9 mouse cellular contexts compared by ENCODE assay signal in the genomic region with DNA sequence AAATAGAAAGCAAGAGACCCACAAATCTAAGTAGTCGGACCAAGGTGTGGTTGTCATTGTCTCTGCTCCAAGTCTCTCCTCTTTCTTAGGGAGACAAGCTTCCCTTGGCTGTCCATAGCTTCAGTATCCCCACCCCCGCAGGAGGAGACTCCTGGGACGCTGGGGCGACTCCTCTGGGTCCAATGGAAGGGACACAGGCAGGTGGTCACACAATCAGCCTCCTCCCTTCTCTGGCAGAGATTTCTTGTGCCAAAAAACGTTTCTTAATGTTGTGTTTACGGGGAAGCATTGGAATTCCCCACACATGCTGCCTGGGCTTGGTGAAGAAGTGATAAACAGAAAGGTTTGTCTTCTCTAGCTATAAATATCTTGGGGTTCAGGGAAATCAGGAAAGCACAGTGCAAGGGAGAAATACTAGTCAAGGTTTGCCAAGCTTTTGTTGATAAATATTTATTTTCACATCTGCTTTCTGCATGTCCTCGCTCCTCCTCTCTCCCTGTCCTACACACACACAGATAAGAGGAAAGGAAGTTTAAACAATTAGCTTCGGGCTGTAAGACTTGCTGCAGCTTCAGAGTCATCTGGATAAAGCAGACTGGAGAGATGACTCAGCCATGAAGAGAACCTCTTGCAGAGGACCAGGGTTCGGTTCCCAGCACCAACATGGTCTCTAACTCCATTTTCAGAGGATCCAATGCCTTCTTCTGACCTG. TPM values are rescaled to one million over a fixed set of nuclear protein-coding genes. Genes with fewer than 3 reads are reported as not detected.
DNase-seq lines count a peak whose midpoint lies in the region; ATAC-seq and TF ChIP-seq lines count a peak whose summit lies in the region.
"Had no signal": no experiment of that assay in that cellular context is flagged by ENCODE, and none has a peak within 500 bp of the region (broad histone marks: within the 10 kb centered on the region; RNA-seq: fewer than 3 reads in every experiment).

No protein-coding gene starts in this region.

- peak; percentile 41 for ATAC-seq in forebrain, embryonic 16.5 days
- peak; percentile 33; the same call in 1 of the 2 replicates for ATAC-seq in hindbrain, postnatal 0 days
- no peak for ATAC-seq in erythroid progenitor cell, adult 5-6 weeks (replicated peaks; ENCODE audit: low FRiP score, poor library complexity, severe bottlenecking)

- H3K9ac ChIP-seq in forebrain, embryonic 16.5 days (replicated peaks; ENCODE audit: low read depth, low read length), result no peak overlapping the region
- 0 out of 2 replicates have a peak overlapping the region, but pooled peaks have one; percentile 9 for H3K9ac ChIP-seq in hindbrain, postnatal 0 days (replicated peaks; ENCODE audit: low read length)

- H3K4me1 ChIP-seq in forebrain, embryonic 16.5 days (replicated peaks; ENCODE audit: control insufficient read depth, insufficient read depth, low read length), result peaks cover 9% of the 10 kb centered on the region
- no peaks in the 10 kb centered on the region for H3K4me1 ChIP-seq in hindbrain, postnatal 0 days (ENCODE audit: insufficient read depth, low read length)

- H3K4me2 ChIP-seq in forebrain, embryonic 16.5 days (ENCODE audit: low read length), result peak overlapping the region; percentile 49
- H3K4me2 ChIP-seq in hindbrain, postnatal 0 days (ENCODE audit: low read depth, low read length), result peak overlapping the region; percentile 51

- H3K27me3 ChIP-seq in forebrain, embryonic 16.5 days (replicated peaks; ENCODE audit: control insufficient read depth, insufficient read depth, low read length), result no peaks in the 10 kb centered on the region
- no peaks in the 10 kb centered on the region for H3K27me3 ChIP-seq in hindbrain, postnatal 0 days (ENCODE audit: insufficient read depth, low read length)

- TF ChIP-seq CTCF in hindbrain, postnatal 0 days (IDR thresholded peaks at IDR 0.05; ENCODE audit: low read depth), result no peak

- no peak overlapping the region for H3K27ac ChIP-seq in forebrain, embryonic 16.5 days (ENCODE audit: low read length)
- peak overlapping the region; percentile 52; the same call in 1 of the 2 replicates for H3K27ac ChIP-seq in hindbrain, postnatal 0 days

- no peak overlapping the region; the same call in 1 of the 2 replicates for H3K4me3 ChIP-seq in forebrain, embryonic 16.5 days (replicated peaks; ENCODE audit: low read length)
- H3K4me3 ChIP-seq in hindbrain, postnatal 0 days (ENCODE audit: low read length), result peak overlapping the region; percentile 3; the same call in 1 of the 2 replicates
- H3K4me3 ChIP-seq: erythroblast, embryonic 14.5 days had no signal

- peak; percentile 21 for DNase-seq in cerebellum, adult 9-11 months
- DNase-seq in cerebellum, adult 8-10 months, result no peak
- no peak for DNase-seq in hindbrain, postnatal 0 days (ENCODE audit: low spot score)
- DNase-seq in lung, postnatal 10 days, result peak; percentile 63
- no peak for DNase-seq in cerebellum, postnatal 14 days
- DNase-seq in thymus, postnatal 10 days (ENCODE audit: low spot score in 2 of 2), result no peak

- WGBS in forebrain, embryonic 16.5 days, result 39% methylated on average over 9 of the region's 9 CpGs
- WGBS in hindbrain, postnatal 0 days, result 37% methylated on average over 9 of the region's 9 CpGs

- H3K9me3 ChIP-seq in forebrain, embryonic 16.5 days (ENCODE audit: control insufficient read depth, low read length), result peaks cover 7% of the 10 kb centered on the region
- H3K9me3 ChIP-seq in hindbrain, postnatal 0 days (ENCODE audit: low read length), result no peaks in the 10 kb centered on the region

- H3K36me3 ChIP-seq in forebrain, embryonic 16.5 days (ENCODE audit: control insufficient read depth, insufficient read depth), result no peaks in the 10 kb centered on the region
- H3K36me3 ChIP-seq in hindbrain, postnatal 0 days (ENCODE audit: insufficient read depth, low read length), result no peaks in the 10 kb centered on the region

RNA-seq across cellular contexts. Expression of gene Gm5148, which starts 34.5 kb away (rescaled TPM):
- 5.1 and 6.1 TPM in 2 replicates for polyA plus RNA-seq in forebrain, embryonic 16.5 days (2015; fragmentation: Nextera tagmentation; extraction: Ambion mirVana)
- total RNA-seq in hindbrain, postnatal 0 days (2014; rRNA removed), result 8.7 and 10.5 TPM in 2 replicates
- polyA plus RNA-seq in hindbrain, postnatal 0 days (2015; fragmentation: Nextera tagmentation; extraction: Ambion mirVana), result 12.0 and 12.5 TPM in 2 replicates
- total RNA-seq in erythroid progenitor cell, adult 5-6 weeks (2015; ENCODE audit: low replicate concordance), result not detected in 2 replicates
- total RNA-seq in erythroid progenitor cell, adult 5-6 weeks (2017; ENCODE audit: low replicate concordance), result 0.23 and 20.0 TPM in 2 replicates

Comparison
In these comparisons a context has a peak if more than half of its experiments do, and no peak if none do; other contexts are left out.
1. DNase-seq: peak in cerebellum, adult 9-11 months (single experiment) and lung, postnatal 10 days (single experiment); none in cerebellum, adult 8-10 months (single experiment), hindbrain, postnatal 0 days (single experiment), cerebellum, postnatal 14 days (0 of 2) and thymus, postnatal 10 days (0 of 2).